17 mouse cellular contexts compared by ENCODE assay signal in the genomic region with DNA sequence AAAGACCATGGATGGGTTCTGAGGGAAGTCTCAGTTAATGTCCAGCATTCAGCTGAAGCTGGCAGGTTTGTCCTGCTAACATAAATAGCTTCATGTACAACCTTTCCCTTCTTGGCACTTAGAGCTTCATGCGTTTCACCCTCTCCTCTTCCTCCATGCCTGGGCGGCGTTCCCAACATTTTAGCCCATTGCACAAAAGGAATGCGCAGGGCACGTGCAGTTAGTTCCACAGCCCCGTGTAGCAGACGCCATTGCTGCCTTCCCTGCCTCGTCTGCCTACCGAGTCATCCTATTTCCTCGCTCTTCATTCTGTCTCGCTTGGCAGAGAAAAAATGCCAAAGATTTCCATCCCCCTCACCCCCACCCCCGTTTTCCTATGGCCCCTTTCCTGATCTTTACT. TPM values are rescaled to one million over a fixed set of nuclear protein-coding genes. Genes with fewer than 3 reads are reported as not detected.
DNase-seq lines count a peak whose midpoint lies in the region; ATAC-seq and TF ChIP-seq lines count a peak whose summit lies in the region.
"Had no signal": no experiment of that assay in that cellular context is flagged by ENCODE, and none has a peak within 500 bp of the region (broad histone marks: within the 10 kb centered on the region; RNA-seq: fewer than 3 reads in every experiment).

No protein-coding gene starts in this region.

- 56% methylated on average over 12 of the region's 12 CpGs for WGBS in kidney, embryonic 16.5 days
- WGBS in small intestine, adult 2 months: 67% methylated on average over 12 of the region's 12 CpGs

- no peak overlapping the region for H3K4me3 ChIP-seq in kidney, embryonic 16.5 days (ENCODE audit: low read length)
- H3K4me3 ChIP-seq in small intestine, adult 2 months (ENCODE audit: low read depth, low read length): no peak overlapping the region
- H3K4me3 ChIP-seq: embryonic facial prominence, embryonic 10.5 days; erythroblast, embryonic 14.5 days; heart, embryonic 15.5 days; hindbrain, embryonic 13.5 days; neural tube, embryonic 13.5 days had no signal

- H3K27me3 ChIP-seq in kidney, embryonic 16.5 days (ENCODE audit: insufficient read depth, low read length): no peaks in the 10 kb centered on the region
- H3K27me3 ChIP-seq in small intestine, adult 2 months (ENCODE audit: control insufficient read depth, insufficient read depth, low read length): no peaks in the 10 kb centered on the region
- H3K27me3 ChIP-seq: heart, embryonic 15.5 days; hindbrain, embryonic 13.5 days; neural tube, embryonic 13.5 days; Patski had no signal

- peaks cover 18% of the 10 kb centered on the region for H3K4me1 ChIP-seq in kidney, embryonic 16.5 days (ENCODE audit: insufficient read depth, low read length)
- H3K4me1 ChIP-seq in small intestine, adult 2 months (ENCODE audit: control insufficient read depth, insufficient read depth, insufficient read length, low read length): peaks cover 27% of the 10 kb centered on the region
- H3K4me1 ChIP-seq: embryonic facial prominence, embryonic 10.5 days; heart, embryonic 15.5 days; hindbrain, embryonic 13.5 days had no signal

- DNase-seq in cerebellum, postnatal 10 days: peak; percentile 39 to 49
- no peak for DNase-seq in cerebellum, postnatal 25 days
- peak; percentile 72 for DNase-seq in kidney, adult 11 months
- peak; percentile 10 for DNase-seq in urinary bladder, postnatal 14 days (ENCODE audit: low spot score)
- no peak for DNase-seq in urinary bladder, postnatal 10 days (ENCODE audit: low spot score)
- no peak for DNase-seq in spleen, adult 18-20 months
- DNase-seq: cerebellum, adult 9-10 months; lung, postnatal 10 days had no signal

- no peak for TF ChIP-seq POLR2A in small intestine, adult 2 months (IDR thresholded peaks at IDR 0.05; ENCODE audit: low read depth, low read length)

- ATAC-seq in kidney, embryonic 16.5 days (ENCODE audit: low FRiP score, low TSS enrichment): no peak
- ATAC-seq: Patski had no signal

- no peaks in the 10 kb centered on the region for H3K9me3 ChIP-seq in kidney, embryonic 16.5 days (ENCODE audit: low read length)
- H3K9me3 ChIP-seq: embryonic facial prominence, embryonic 10.5 days; heart, embryonic 15.5 days; hindbrain, embryonic 13.5 days; neural tube, embryonic 13.5 days had no signal

- no peak for TF ChIP-seq CTCF in small intestine, adult 2 months (IDR thresholded peaks at IDR 0.05; ENCODE audit: extremely low read depth, insufficient read length, insufficient replicate concordance, low read depth, low read length)

- H3K4me2 ChIP-seq in kidney, embryonic 16.5 days (replicated peaks; ENCODE audit: low read depth, low read length): no peak overlapping the region
- H3K4me2 ChIP-seq: heart, embryonic 15.5 days; hindbrain, embryonic 13.5 days; neural tube, embryonic 13.5 days had no signal

- H3K27ac ChIP-seq in kidney, embryonic 16.5 days (ENCODE audit: low read length): no peak overlapping the region
- peak overlapping the region; percentile 23 for H3K27ac ChIP-seq in small intestine, adult 2 months (ENCODE audit: insufficient read depth, low read depth, low read length)
- H3K27ac ChIP-seq: embryonic facial prominence, embryonic 10.5 days; hindbrain, embryonic 13.5 days; liver, embryonic 14.5 days; neural tube, embryonic 13.5 days had no signal

- H3K9ac ChIP-seq in kidney, embryonic 16.5 days (replicated peaks; ENCODE audit: low read length): no peak overlapping the region
- H3K9ac ChIP-seq: heart, embryonic 15.5 days; hindbrain, embryonic 13.5 days; liver, embryonic 14.5 days; neural tube, embryonic 13.5 days had no signal

- H3K36me3 ChIP-seq in kidney, embryonic 16.5 days (ENCODE audit: insufficient read depth, low read length): no peaks in the 10 kb centered on the region
- H3K36me3 ChIP-seq in small intestine, adult 2 months (ENCODE audit: control insufficient read depth, insufficient read depth, low read length): no peaks in the 10 kb centered on the region
- H3K36me3 ChIP-seq: embryonic facial prominence, embryonic 10.5 days; heart, embryonic 15.5 days; hindbrain, embryonic 13.5 days; neural tube, embryonic 13.5 days had no signal

RNA-seq across cellular contexts. Expression of gene Hibadh, which starts 34.4 kb away (rescaled TPM):
- 164 and 171 TPM in 2 replicates for polyA plus RNA-seq in kidney, embryonic 16.5 days (2015; fragmentation: Nextera tagmentation; extraction: Ambion mirVana)
- 6.3 and 9.9 TPM in 2 replicates for polyA plus RNA-seq in small intestine, adult 2 months (2012; rRNA removed)

RNA-seq across cellular contexts. Expression of gene Tax1bp1, which starts 39.0 kb away (rescaled TPM):
- 134 and 135 TPM in 2 replicates for polyA plus RNA-seq in kidney, embryonic 16.5 days (2015; fragmentation: Nextera tagmentation; extraction: Ambion mirVana)
- polyA plus RNA-seq in small intestine, adult 2 months (2012; rRNA removed): 9.2 and 17.0 TPM in 2 replicates

Comparison
In these comparisons a context has a peak if more than half of its experiments do, and no peak if none do; other contexts are left out.
1. DNase-seq: peak in cerebellum, postnatal 10 days (2 of 2), kidney, adult 11 months (single experiment) and urinary bladder, postnatal 14 days (single experiment); none in cerebellum, postnatal 25 days (0 of 2), urinary bladder, postnatal 10 days (single experiment) and spleen, adult 18-20 months (0 of 2).
2. RNA of gene Hibadh, which starts 34.4 kb away (polyA plus RNA-seq): 164 to 171 TPM in kidney, embryonic 16.5 days; 6.3 to 9.9 TPM in small intestine, adult 2 months; every median in the first group is over 10 times any median in the second.